Mouse (Mus musculus) embryonic fibroblast, embryonic 13.5 days (primary cell): ENCODE measurements around the gene Nfkb2.

Source experiments
- CTCF ChIP-seq: IDR thresholded peaks from 2 replicates; pipeline ENCODE4 v1.5.1; 2011; ENCODE audit warnings: mild to moderate bottlenecking, control low read depth, low read length, moderate library complexity, borderline replicate concordance; ENCODE audit not compliant: insufficient read depth
- POLR2A ChIP-seq: IDR thresholded peaks from 2 replicates; pipeline ENCODE4 v1.6.1; 2011; ENCODE audit warnings: low read depth, mild to moderate bottlenecking, control low read depth, low read length, moderate library complexity

- TF ChIP-seq CTCF (no peak), POLR2A (no peak)
Measured at GRCm38 (mm10) chr19:46311341-46311740, 7.2 kb downstream of the Nfkb2 start.
